Mouse (Mus musculus) 3134 (cell line): Measurements from ENCODE around the gene Dgkb.

ENCODE experiments used
- DNase-seq: peaks from one replicate; pipeline ENCODE4 v3.0.0-alpha.2; 2011; ENCODE audit warnings: low spot score; ENCODE audit not compliant: insufficient read length; ENCODE audit errors: extremely low read depth

Dgkb gene

DNA sequence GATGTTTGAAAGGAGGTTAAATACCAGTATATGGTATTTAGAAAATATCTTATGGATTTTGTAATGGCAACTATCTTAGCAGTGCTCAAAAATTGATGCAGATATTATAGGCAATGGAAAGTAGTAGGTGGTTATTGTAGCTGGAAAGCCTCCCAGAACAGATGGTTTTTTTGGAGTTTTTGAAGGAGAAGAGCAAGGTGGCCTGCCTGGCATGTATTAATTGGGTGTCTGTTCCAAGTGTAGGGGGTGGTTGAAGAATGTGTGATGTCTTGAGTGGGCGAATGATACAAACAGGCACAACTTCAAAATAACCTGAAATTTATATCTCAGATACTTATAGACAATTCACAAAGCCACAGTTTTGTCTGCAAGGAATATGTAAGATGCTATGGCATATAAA, 538.9 kb downstream of the Dgkb start:
- no peak for DNase-seq

DNA sequence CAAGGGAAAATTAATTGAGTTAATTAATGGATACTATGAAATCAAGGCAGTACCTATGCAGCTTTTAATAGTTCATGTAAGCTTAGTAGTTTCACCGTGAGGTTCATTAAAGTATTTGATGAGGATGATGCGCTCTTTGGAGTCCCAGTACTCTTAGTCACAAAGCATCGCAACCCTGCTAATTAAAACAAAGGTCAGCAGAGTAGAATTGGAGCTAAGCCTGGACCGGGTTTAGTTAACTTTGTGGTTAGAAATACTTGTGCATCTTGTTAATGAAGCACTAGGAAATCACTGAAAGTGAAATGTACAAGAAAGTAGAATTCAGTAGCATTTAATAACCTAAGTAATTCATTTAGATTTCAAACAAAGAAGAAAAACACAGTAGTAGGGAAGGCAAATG, 544.0 kb downstream of the Dgkb start:
- no peak for DNase-seq

DNA sequence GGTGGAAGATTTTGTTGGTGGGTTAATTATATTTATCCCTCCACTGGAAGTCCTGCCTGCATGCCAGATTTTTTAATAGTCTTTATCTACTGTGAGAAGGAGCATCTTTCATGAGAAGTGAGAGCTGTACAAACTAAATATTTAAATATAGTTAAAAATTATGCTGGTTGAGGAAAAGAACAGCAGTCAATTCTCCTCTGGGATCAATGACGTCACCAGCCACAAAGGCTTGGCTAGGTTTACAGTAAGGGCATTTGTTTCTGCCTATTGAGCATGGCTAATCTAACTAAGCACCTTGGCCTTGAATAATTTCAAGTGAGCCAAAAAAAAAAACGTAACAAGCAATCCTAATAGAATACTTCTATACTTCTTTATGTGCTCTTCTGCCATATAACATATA, 554.1 kb downstream of the Dgkb start:
- no peak for DNase-seq

DNA sequence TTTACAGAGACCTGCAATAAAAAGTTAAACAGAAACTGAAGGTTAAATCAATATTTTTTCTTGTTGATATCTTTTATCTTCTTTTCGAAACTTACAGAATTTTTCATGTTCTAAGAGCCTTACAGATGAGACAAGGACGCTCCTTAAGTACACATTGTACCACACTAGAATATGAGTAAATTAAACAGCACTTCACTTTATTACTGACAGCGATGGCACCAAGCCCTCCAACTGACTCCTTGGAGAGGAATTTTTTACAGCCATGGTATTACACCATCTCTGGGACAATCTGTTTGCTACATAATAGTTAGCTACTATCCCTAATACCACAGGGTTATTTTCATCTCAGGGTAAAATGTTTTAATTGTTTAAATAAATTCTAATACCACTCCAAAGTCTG, 556.6 kb downstream of the Dgkb start:
- no peak for DNase-seq

DNA sequence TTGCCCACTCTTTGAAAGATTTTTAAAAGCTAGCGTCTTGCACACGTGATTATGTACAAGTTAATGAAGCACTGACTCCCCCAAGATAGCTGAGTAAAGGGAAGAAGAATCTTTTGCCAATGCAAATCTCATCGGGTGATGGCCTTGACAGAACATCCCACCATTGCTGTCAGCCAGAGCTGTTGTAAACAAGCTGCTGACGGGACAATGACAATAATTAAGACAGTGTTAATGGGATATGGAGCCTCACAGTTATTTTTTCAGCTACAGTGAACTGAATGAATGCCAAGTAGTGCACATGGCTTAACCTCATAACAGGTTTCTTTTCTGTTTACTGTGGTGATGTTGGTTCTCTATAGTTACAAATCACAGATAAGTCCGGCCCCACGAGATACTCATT, 568.4 kb downstream of the Dgkb start:
- DNase-seq = no peak

DNA sequence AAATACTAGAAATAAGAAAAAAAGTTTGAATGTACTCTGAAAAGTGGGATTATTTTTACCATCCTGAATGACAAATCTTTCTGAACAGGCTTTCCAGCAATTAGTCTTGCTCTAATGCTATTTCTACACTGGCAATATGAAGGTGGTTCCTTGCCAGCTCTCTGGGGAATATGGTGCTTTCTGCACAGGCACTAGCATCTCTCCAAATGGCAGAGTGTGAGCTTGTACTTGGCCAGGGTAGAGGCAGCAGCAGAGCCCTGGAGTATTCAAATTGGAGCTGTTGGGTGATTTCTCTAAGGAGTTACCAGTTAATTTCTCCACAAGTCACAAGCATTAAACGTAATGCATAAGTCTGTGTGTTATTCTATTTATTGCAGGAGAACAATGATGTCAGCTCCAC, 569.5 kb downstream of the Dgkb start:
- no peak for DNase-seq

DNA sequence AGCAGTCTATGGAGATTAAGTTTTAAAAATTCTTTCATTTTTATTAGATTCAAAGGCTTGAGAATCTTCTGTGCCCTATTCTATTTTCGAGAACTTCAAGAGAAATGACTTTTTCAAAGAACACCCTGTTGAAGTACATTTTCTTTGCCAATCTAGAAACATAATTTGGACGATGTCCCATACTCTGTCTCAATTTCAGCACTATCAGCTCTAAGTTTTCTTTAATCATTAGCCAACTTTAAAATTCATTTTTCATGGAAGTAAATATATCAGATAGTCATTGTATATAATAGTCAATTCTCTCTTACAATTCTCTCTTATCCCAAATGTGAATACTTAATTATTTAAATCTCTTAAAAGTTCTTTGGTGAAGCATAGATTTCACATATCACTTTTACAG, 570.1 kb downstream of the Dgkb start:
- no peak for DNase-seq

DNA sequence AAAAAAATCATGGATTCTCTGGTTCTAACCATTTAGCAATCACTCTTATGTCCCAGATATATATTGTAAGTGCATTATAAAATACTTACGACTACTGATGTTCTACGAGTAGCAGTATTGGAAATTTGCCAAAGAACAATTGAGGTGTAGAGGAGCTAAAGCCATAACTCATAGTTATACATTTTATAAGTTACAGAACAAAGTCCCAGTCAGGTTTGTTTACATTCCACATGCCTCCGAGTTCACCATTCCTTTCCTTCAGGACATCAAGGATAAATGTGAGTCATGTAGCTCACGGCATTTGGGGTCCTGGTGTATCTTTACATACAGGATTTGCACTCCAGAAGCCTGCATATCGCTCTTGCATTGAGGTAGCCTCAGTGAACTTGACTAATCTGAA, 570.7 kb downstream of the Dgkb start:
- DNase-seq = no peak

DNA sequence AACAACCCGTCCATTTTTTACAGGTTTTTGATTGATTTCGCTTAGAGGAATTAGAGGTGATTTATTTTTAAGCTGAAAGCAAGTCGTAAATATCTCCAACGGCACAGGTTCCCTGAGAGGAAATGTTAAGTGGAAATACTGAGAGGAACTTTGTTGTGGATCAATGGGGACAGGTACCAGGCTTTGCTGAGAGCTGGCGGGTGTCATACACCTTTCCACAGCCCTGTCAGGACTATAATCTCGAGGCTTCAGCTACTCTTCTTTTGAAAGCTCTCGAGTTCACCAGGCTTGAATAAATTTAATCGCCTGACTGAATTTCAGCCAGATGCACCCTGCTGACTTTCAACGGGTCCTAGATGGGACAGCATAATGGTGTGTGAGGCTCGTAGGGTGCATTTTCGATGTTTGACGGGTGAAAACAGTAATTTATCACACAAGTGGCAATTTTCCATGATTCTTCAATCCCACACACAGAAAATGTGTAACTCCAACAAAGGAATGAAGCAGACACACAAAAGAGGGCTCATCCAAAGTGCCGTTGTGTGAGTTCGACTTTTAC, 580.3 kb downstream of the Dgkb start:
- DNase-seq = no peak

DNA sequence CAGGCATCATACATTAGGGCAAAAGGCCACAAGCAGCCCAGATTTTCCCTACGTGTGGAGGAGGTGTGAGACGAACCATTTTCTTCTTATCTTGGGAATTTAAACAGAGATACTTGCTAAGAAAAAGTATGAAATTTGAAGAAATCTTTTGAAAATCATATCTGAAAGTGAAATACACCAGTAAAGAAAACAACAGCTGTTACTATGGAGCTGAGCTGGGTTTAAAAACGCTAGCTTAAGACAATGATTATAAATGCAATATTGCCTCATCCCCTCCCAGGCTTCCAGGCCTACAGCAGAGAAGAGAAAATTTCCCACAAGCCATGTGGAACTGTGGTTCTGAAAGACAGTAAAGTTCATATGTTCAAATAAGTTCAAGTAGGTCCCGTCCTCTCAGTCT, 582.6 kb downstream of the Dgkb start:
- DNase-seq = no peak

DNA sequence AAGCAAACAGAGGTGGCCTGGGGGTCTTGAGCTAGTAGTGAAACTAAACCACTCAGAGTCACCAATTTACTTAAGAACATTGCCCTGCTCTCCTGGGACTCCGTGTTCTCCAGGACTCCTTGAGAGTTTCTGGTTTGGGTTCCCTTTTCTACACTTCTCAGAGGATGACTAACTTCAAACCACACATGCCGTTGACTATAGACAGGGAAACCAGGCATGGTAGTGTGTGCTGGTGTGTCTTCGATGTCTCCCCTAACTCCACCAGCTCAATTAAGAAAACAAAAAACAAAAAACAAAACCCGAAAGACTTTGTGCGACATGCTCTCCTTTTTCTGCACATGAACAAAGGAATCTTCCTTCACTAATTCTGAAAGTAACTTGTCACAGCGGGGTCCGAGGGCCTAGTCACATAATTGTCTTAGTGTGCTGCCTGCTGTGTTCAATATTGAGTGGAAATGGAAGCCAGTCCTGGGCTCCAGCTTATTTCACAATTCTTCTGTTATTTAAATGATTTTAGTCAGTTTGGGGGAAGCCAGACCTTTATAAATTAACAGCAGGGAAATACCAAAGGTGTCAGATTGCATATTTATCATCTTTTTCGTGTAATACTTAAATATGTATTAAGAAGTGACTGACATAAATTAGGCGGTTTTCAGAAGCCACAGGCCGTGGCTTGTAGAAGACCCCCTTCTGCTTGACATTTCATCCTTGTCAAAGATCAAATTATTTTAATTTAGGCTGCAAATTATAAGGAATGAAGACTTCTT, 618.0 kb downstream of the Dgkb start:
- DNase-seq = no peak

DNA sequence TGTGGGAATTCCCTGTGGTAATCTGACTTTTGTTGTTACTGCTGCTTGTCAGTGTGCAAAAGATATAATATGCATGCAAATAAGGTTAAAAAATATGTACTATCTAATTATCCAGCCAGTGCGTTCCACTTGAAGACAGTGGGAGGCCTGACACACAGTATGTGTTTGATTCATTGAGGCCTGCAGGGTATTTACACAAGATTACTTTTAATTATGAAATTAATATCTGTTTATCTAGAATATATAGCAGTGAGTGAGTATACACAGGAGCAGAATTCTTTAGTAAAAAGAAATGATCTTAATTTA, 618.6 kb downstream of the Dgkb start:
- no peak for DNase-seq

DNA sequence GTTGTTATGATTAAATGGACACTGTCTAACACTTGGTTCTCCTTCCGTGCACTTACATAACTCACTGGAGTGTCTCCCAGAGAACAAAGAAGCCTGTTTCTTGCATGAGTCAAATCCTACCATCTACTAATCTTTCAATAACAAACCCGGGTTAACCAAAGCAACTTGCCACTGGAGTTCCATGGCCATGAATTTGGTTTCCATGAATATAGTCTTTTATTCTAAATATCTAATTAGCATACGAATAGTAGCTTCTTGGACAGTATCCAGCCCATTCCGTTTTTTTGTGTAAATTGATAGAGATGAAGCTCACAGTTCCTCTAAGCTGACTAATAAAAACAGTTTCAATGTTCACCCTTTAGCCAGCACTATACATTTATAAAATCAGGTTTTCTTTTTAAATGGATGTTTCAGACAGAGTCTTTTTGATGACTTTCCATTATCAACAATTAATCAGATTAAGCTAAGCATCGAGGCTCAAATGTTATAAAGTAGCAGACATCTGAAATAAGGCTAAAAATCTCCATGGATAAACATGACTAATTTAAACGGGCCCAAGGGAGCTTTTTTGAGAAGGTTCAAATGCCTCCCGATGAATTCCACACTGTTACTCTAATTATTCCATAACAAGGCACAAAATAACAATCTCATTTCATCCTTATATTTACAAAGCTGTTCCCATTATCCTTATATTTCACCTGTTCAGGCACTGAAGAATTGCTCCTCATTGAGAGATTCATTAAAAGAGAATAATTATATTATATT, 633.0 kb downstream of the Dgkb start:
- no peak for DNase-seq

DNA sequence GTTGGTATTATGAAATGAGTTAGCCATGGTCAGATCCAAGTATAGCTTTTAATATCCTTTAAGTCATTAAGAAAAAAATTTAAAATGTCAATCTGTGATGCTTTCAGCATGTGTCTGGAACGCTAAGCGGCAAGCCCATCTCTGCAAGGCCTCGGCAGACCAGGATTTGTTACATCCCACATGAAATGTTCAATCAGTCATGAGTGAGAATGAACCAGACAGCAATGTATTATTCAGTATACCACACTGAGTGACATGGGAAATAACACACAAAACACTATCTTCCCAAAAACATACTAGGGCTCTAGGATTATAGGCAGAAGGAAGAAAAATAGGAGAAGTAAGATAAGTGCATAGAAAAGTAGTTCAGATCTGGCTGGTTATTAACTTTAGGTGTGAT, 634.2 kb downstream of the Dgkb start:
- no peak for DNase-seq

DNA sequence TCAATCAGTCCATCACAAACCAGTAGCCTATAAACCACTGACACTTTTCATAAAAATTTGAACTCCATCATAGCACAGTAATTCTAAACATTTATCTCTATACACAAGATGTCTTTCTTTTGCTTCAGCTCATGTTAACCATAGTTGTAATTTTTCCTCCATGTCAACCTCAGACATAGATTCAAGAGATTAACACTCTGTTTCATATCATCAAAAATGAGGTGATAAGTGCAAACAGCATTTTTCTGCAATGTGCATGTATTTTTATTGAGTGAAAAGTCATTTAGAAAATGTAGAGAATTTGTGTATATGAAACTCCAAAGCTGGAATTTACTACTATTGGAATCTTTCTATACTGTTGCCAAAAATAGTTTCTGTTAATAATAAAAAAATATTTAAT, 650.7 kb downstream of the Dgkb start:
- DNase-seq = no peak

DNA sequence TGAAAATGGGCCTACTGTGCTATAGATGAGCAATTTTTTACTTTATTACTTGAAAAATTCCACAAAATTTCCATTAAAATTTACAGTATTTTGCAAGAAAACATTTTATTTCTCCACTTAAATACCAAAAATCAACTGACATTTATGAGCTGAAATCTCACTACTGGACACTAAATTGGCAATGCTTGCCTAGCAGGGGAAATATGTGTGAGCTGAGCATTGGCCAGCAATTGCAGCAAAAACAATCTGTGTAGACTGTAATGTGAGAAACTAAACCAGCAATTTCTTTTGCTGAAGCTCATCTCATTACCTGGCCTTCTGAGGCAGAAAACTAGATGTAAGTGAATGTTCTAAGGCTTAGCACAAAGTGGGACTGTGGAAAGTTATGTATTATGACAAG, 651.1 kb downstream of the Dgkb start:
- DNase-seq = no peak

DNA sequence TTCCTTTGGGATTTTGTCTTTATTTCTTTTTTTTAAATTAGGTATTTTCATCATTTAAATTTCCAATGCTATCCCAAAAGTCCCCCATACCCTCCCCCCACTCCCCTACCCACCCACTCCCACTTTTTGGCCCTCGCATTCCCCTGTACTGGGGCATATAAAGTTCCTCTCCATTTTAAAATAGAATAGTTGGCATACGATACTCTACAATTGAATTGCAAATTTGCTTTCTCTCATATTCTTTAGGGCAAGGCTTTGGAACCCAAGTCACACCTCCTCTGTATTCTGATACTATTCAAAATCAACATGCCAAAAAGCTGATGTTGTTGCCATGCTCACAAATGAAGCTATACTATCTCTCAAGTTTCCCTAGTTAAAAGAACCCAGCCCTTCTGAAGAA, 679.7 kb downstream of the Dgkb start:
- DNase-seq = no peak

DNA sequence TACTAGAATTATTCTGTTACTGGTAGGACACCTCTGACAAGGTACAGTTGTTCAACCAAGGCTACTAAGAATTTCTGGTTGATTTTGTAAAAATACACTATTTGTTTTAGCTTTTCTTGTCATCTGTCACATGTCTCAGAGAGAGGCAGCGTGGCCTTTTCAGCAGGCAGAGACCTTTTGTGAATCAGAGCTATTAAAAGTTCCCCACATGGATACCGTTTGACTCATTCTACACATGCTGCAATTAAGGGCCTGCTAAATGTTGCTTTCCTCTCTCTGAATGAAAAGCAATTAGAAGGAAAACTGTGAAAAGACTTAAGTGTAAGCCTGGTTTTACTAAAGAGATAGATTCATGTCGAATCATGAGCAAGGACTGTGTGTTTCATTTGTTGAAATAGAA, 683.4 kb downstream of the Dgkb start:
- DNase-seq = no peak

DNA sequence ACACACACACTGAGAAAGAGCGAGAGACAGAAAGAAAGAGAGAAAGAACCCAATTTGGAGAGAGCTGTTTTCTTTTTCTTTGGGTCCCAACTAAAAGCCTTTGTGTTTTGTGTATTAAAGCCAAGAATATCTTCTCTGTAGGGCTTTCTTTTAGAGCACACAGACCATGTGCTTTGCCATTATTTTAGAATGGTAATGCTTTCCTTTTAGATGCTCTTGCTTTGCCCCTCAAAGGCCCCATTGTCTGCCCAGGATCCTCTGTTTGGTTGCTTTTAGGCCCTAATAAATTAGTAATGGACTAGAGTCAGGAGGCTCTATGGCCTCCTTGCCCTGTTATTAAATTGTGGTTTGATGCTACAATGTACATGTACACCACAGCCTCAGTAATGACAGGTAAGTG, 690.7 kb downstream of the Dgkb start:
- DNase-seq = no peak

DNA sequence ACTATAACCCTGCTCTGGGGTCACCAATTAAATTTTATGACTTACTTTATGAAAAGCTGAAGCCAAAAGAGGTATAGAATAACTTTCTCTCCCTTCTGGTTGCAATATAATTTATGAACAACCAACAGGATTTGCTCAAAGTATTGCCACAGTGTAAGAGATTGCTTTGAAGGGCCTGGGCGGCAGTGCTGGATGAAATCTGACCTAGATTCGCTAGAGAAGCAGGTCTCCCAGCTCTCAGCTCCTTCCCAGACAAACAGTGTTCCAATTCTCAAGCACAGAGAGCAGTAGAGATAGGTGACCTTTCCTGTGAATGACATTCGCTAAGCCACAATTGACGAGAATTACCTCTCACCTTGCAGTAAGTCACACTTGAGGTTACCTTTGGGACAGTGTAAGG, 727.9 kb downstream of the Dgkb start:
- DNase-seq = no peak

DNA sequence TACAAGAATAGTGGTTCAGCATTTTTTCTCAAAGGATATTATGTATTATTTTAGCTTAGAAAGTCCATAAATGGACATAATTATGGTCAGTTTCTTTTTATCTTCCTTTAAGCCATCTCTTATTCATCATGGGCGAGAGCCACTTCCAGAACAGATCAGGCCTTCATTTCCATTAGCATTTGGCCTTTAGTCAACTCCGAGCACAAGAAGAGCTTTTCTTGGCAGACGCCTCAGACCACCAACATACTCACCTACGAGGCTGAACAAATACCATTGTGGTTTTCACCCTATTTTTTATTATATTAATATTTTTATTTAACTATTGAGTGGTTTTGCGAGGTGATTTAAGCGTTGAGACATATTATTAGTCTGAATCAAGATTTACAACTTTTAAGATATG, 759.6 kb downstream of the Dgkb start:
- no peak for DNase-seq

DNA sequence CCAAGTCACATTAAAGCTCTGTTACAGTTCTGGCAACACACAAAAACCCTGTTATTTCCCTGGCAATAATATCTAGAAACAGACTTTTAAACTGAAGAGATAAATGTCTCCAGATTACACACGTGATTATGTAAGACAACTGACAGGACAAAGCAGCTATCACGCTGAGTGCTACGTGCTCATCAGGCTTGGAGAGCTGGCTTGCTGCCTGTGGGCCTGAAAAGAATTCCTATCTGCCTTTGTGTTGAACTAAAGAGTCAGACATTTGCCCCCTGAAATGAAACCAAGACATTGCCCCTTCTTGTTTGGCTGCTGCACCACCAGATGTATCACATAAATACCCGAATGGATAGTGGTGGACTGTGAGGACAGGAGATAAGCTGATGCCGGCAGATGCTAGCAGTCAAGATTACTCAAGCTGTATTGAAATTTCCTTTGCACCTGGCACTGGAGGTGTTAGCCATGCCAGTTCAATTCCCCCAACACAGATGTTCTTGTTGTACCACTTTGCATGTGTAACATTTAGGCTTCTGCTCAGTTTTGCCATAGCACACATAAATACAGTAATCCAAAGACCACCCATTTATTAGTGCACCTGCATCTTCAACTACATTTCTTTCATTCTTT, 761.8 kb downstream of the Dgkb start:
- no peak for DNase-seq
